Mouse (Mus musculus) midbrain, embryonic 11.5 days (tissue): ENCODE data around the gene Dnpep. TPM values are rescaled to one million over a fixed set of nuclear protein-coding genes. Genes with fewer than 3 reads are reported as not detected.

Source experiments
- ATAC-seq: fragments of 200-750 bp; cut with Nextera tagmentation; 2 replicates; pipeline ENCODE4 v1.8.0; 2017; ENCODE audit warnings: moderate TSS enrichment, moderate library complexity; ENCODE audit not compliant: low FRiP score
- DNase-seq: peaks from one replicate; pipeline ENCODE4 v3.0.0; 2015; ENCODE audit warnings: low spot score; ENCODE audit errors: missing footprints
- H3K27ac ChIP-seq: fragments of 300-500 bp; sonication (generic); 2 replicates; pipeline ENCODE4 v1.5.1; 2014; ENCODE audit warnings: low read depth, low read length
- H3K27me3 ChIP-seq: fragments of 300-500 bp; sonication (generic); 2 replicates; pipeline ENCODE4 v1.6.1; 2014; ENCODE audit warnings: mild to moderate bottlenecking, low read length, moderate library complexity, mixed read lengths; ENCODE audit not compliant: control insufficient read depth, insufficient read depth
- H3K36me3 ChIP-seq: fragments of 300-500 bp; sonication (generic); 2 replicates; pipeline ENCODE4 v1.6.1; 2014; ENCODE audit warnings: mild to moderate bottlenecking, low read length, moderate library complexity, mixed read lengths; ENCODE audit not compliant: control insufficient read depth, insufficient read depth
- H3K4me1 ChIP-seq: fragments of 300-500 bp; sonication (generic); 2 replicates; pipeline ENCODE4 v1.6.1; 2014; ENCODE audit warnings: low read length; ENCODE audit not compliant: control insufficient read depth, insufficient read depth
- H3K4me2 ChIP-seq: fragments of 300-500 bp; sonication (generic); 2 replicates; pipeline ENCODE4 v1.6.1; 2014; ENCODE audit warnings: mild to moderate bottlenecking, moderate library complexity
- H3K4me3 ChIP-seq: fragments of 300-500 bp; sonication (generic); 2 replicates; pipeline ENCODE4 v1.5.1; 2014; ENCODE audit warnings: low read depth, low read length
- H3K9ac ChIP-seq: fragments of 300-500 bp; sonication (generic); 2 replicates; pipeline ENCODE4 v1.6.1; 2014; ENCODE audit warnings: low read length
- H3K9me3 ChIP-seq: fragments of 300-500 bp; sonication (generic); 2 replicates; pipeline ENCODE4 v1.6.1; 2016; ENCODE audit warnings: low read length; ENCODE audit not compliant: control insufficient read depth
- WGBS: fragments of 180-500 bp; shearing (Covaris S2); extraction: QIAGEN DNeasy Blood & Tissue Kit; methylation state at CpG from one replicate; pipeline ENCODE4 v1.1.7; 2014; 5-methylcytosine and 5-hydroxymethylcytosine counted together
- polyA plus RNA-seq: library from polyadenylated mRNA; unstranded; fragments of >200 nt; fragmentation: Nextera tagmentation; extraction: Ambion mirVana; gene quantifications from 2 replicates; pipeline ENCODE4 v1.2.1, GENCODE M21; 2014

The Dnpep gene
- polyA plus RNA-seq, 1 experiment from 2014 or later = 149 TPM

- no peak overlapping the region for H3K27ac ChIP-seq
- peak overlapping the region; percentile 79 for H3K9ac ChIP-seq
- peak overlapping the region; percentile 77 for H3K4me2 ChIP-seq
- 87% methylated on average over 29 of the region's 29 CpGs for WGBS
- peaks cover 9% of the 10 kb centered on the region for H3K4me1 ChIP-seq
- H3K36me3 ChIP-seq = peaks cover 8% of the 10 kb centered on the region
- H3K9me3 ChIP-seq = no peaks in the 10 kb centered on the region
- H3K27me3 ChIP-seq = no peaks in the 10 kb centered on the region
- H3K4me3 ChIP-seq = peak overlapping the region; percentile 58
- DNase-seq = no peak
- no peak for ATAC-seq
Observed at GRCm38 (mm10) chr1:75315456-75316365, 2.1 kb downstream of the Dnpep start.

GRCm38 (mm10) chr1:75315011-75315410, 2.8 kb downstream of the Dnpep start:
- 88% methylated on average over 6 of the region's 6 CpGs for WGBS
- H3K4me2 ChIP-seq = no peak overlapping the region

GRCm38 (mm10) chr1:75311694-75312093, 6.1 kb downstream of the Dnpep start:
- no peak overlapping the region for H3K9ac ChIP-seq
- peaks cover 23% of the 10 kb centered on the region for H3K36me3 ChIP-seq
- no peaks in the 10 kb centered on the region for H3K27me3 ChIP-seq
- no peak overlapping the region for H3K4me2 ChIP-seq
- WGBS = 93% methylated on average over 6 of the region's 6 CpGs
- peaks cover 7% of the 10 kb centered on the region for H3K4me1 ChIP-seq
- no peak overlapping the region for H3K4me3 ChIP-seq
- no peaks in the 10 kb centered on the region for H3K9me3 ChIP-seq
- no peak overlapping the region for H3K27ac ChIP-seq
- ATAC-seq = no peak
- no peak for DNase-seq

More at GRCm38 (mm10) chr1:75315011-75315410, 2.8 kb downstream of the Dnpep start:
- no peak overlapping the region for H3K27ac ChIP-seq
- no peaks in the 10 kb centered on the region for H3K27me3 ChIP-seq
- H3K4me1 ChIP-seq = peaks cover 9% of the 10 kb centered on the region
- ATAC-seq (no peak), DNase-seq (no peak)
- peaks cover 12% of the 10 kb centered on the region for H3K36me3 ChIP-seq
- H3K9ac ChIP-seq = no peak overlapping the region
- H3K4me3 ChIP-seq = no peak overlapping the region
- no peaks in the 10 kb centered on the region for H3K9me3 ChIP-seq

GRCm38 (mm10) chr1:75304662-75305061, 13.1 kb downstream of the Dnpep start:
- 84% methylated on average over 2 of the region's 2 CpGs for WGBS
- DNase-seq (no peak), ATAC-seq (no peak)

GRCm38 (mm10) chr1:75294294-75294693, 23.5 kb downstream of the Dnpep start:
- no peaks in the 10 kb centered on the region for H3K36me3 ChIP-seq
- DNase-seq = no peak
- no peak overlapping the region for H3K4me3 ChIP-seq
- H3K9me3 ChIP-seq = no peaks in the 10 kb centered on the region
- no peak overlapping the region for H3K27ac ChIP-seq
- H3K4me1 ChIP-seq = peaks cover 7% of the 10 kb centered on the region
- ATAC-seq = no peak
- H3K9ac ChIP-seq = no peak overlapping the region
- H3K27me3 ChIP-seq = no peaks in the 10 kb centered on the region
- 81% methylated on average over 5 of the region's 5 CpGs for WGBS
- H3K4me2 ChIP-seq = no peak overlapping the region

More at GRCm38 (mm10) chr1:75304662-75305061, 13.1 kb downstream of the Dnpep start:
- Histone ChIP-seq H3K27ac (no peak overlapping the region), H3K27me3 (no peaks in the 10 kb centered on the region), H3K4me2 (no peak overlapping the region), H3K4me1 (no peaks in the 10 kb centered on the region), H3K4me3 (no peak overlapping the region), H3K9me3 (no peaks in the 10 kb centered on the region), H3K9ac (no peak overlapping the region), H3K36me3 (peaks cover 9% of the 10 kb centered on the region)

- Histone ChIP-seq H3K4me2 (no peak overlapping the region), H3K4me3 (no peak overlapping the region), H3K27ac (no peak overlapping the region), H3K4me1 (peaks cover 14% of the 10 kb centered on the region), H3K9ac (no peak overlapping the region), H3K27me3 (no peaks in the 10 kb centered on the region), H3K9me3 (no peaks in the 10 kb centered on the region), H3K36me3 (no peaks in the 10 kb centered on the region)
- 83% methylated on average over 5 of the region's 5 CpGs for WGBS
- DNase-seq (no peak), ATAC-seq (no peak)
Observed at GRCm38 (mm10) chr1:75293331-75293701, 24.5 kb downstream of the Dnpep start.

GRCm38 (mm10) chr1:75292476-75293330, 25.1 kb downstream of the Dnpep start:
- Histone ChIP-seq H3K36me3 (no peaks in the 10 kb centered on the region), H3K9ac (no peak overlapping the region), H3K4me3 (no peak overlapping the region), H3K27ac (no peak overlapping the region), H3K9me3 (no peaks in the 10 kb centered on the region), H3K4me2 (no peak overlapping the region), H3K27me3 (no peaks in the 10 kb centered on the region), H3K4me1 (peaks cover 14% of the 10 kb centered on the region)
- WGBS = 67% methylated on average over 12 of the region's 12 CpGs
- DNase-seq (no peak), ATAC-seq (no peak)

- Histone ChIP-seq H3K27ac (no peak overlapping the region), H3K36me3 (no peaks in the 10 kb centered on the region), H3K9ac (no peak overlapping the region), H3K4me3 (no peak overlapping the region), H3K9me3 (no peaks in the 10 kb centered on the region), H3K4me1 (peaks cover 14% of the 10 kb centered on the region), H3K27me3 (no peaks in the 10 kb centered on the region), H3K4me2 (no peak overlapping the region)
- DNase-seq = no peak
- ATAC-seq = no peak
- WGBS = 89% methylated on average over 8 of the region's 8 CpGs
Observed at GRCm38 (mm10) chr1:75291321-75291720, 26.5 kb downstream of the Dnpep start.

- H3K27ac ChIP-seq = no peak overlapping the region; the same call in 1 of the 2 replicates
- no peaks in the 10 kb centered on the region for H3K36me3 ChIP-seq
- H3K4me3 ChIP-seq = no peak overlapping the region
- H3K9ac ChIP-seq = no peak overlapping the region
- H3K4me2 ChIP-seq = no peak overlapping the region
- H3K27me3 ChIP-seq = no peaks in the 10 kb centered on the region
- peaks cover 14% of the 10 kb centered on the region for H3K4me1 ChIP-seq
- no peaks in the 10 kb centered on the region for H3K9me3 ChIP-seq
- ATAC-seq (peak; percentile 30; the same call in 1 of the 2 replicates), DNase-seq (peak; percentile 92)
Observed at GRCm38 (mm10) chr1:75290582-75290981, 27.2 kb downstream of the Dnpep start.
